Mouse (Mus musculus): Measurements from ENCODE around the gene Ube2m.

Gene Ube2m

GRCm38 (mm10) chr7:13003380-13003779 lies 34.7 kb downstream of the Ube2m start:
- DNase-seq (ENCODE audit: low read depth), result no peak

- no peak for DNase-seq (ENCODE audit: low read depth)
Measured at GRCm38 (mm10) chr7:13001584-13001983, 36.5 kb downstream of the Ube2m start.

- no peak for DNase-seq (ENCODE audit: low read depth)
Measured at GRCm38 (mm10) chr7:12998851-12999250, 39.2 kb downstream of the Ube2m start, which contains the start of gene Trim28. Gene Trim28, plus strand, starts transcription at chr7:12999114.

- no peak for DNase-seq (ENCODE audit: low read depth)
Measured at GRCm38 (mm10) chr7:12998053-12998452, 40.0 kb downstream of the Ube2m start, which contains the start of gene Slc27a5. Gene Slc27a5, minus strand, starts transcription at chr7:12998192.

- DNase-seq (ENCODE audit: low read depth), result no peak
Measured at GRCm38 (mm10) chr7:12997230-12997629, 40.8 kb downstream of the Ube2m start.

- DNase-seq (ENCODE audit: low read depth), result no peak
Measured at GRCm38 (mm10) chr7:12995862-12996261, 42.2 kb downstream of the Ube2m start.

GRCm38 (mm10) chr7:12993148-12993547 lies 44.9 kb downstream of the Ube2m start:
- no peak for DNase-seq (ENCODE audit: low read depth)

- no peak for DNase-seq (ENCODE audit: low read depth)
Measured at GRCm38 (mm10) chr7:12992222-12992621, 45.9 kb downstream of the Ube2m start.

GRCm38 (mm10) chr7:12987409-12988189 lies 50.5 kb downstream of the Ube2m start:
- DNase-seq (ENCODE audit: low read depth), result no peak

GRCm38 (mm10) chr7:12986906-12987305 lies 51.2 kb downstream of the Ube2m start:
- no peak for DNase-seq (ENCODE audit: low read depth)

- DNase-seq (ENCODE audit: low read depth), result no peak
Measured at GRCm38 (mm10) chr7:12985724-12986123, 52.4 kb downstream of the Ube2m start.

Data from fibroblast of lung, adult 2 months (primary cell).